Mouse (Mus musculus) G1E (cell line): ENCODE measurements around the gene Ptcd1. TPM values are rescaled to one million over a fixed set of nuclear protein-coding genes. Genes with fewer than 3 reads are reported as not detected.

Experiments used
- ATAC-seq: 2 replicates; pipeline ENCODE4 v1.8.0; 2016; ENCODE audit warnings: mild to moderate bottlenecking; ENCODE audit not compliant: insufficient number of reproducible peaks, poor library complexity, low FRiP score, severe bottlenecking; ENCODE audit errors: extremely low read depth
- DNase-seq: peaks from one replicate; pipeline ENCODE4 v3.0.0; 2012; ENCODE audit warnings: low spot score
- H3K27me3 ChIP-seq: 2 replicates; pipeline ENCODE4 v1.6.1; 2012; ENCODE audit warnings: mild to moderate bottlenecking, low read length, inconsistent platforms; ENCODE audit not compliant: insufficient read depth
- H3K36me3 ChIP-seq: replicated peaks from 2 replicates; pipeline ENCODE3; 2012; ENCODE audit warnings: mild to moderate bottlenecking, inconsistent platforms
- H3K4me1 ChIP-seq: 2 replicates; pipeline ENCODE4 v1.6.1; 2012; ENCODE audit warnings: low read depth, low read length, inconsistent platforms, mixed read lengths; ENCODE audit not compliant: insufficient read depth
- H3K4me3 ChIP-seq: 2 replicates; pipeline ENCODE4 v1.5.1; 2012; ENCODE audit warnings: low read depth, mild to moderate bottlenecking, inconsistent platforms, low read length, moderate library complexity, mixed read lengths
- H3K9me3 ChIP-seq: replicated peaks from 2 replicates; pipeline ENCODE4 v1.6.1; 2012; ENCODE audit warnings: inconsistent platforms
- CTCF ChIP-seq: IDR thresholded peaks from 2 replicates; pipeline ENCODE4 v1.5.1; 2012; ENCODE audit warnings: low read depth, low read length, inconsistent platforms, mixed read lengths
- GATA1 ChIP-seq: IDR thresholded peaks from 2 replicates; pipeline ENCODE4 v1.6.1; 2012; ENCODE audit warnings: borderline replicate concordance, low read length, inconsistent platforms, mixed read lengths
- GATA2 ChIP-seq: IDR thresholded peaks from 2 replicates; pipeline ENCODE4 v1.6.1; 2012; ENCODE audit warnings: low read depth, low read length, inconsistent platforms, borderline replicate concordance
- POLR2AphosphoS5 ChIP-seq: IDR thresholded peaks from 2 replicates; pipeline ENCODE4 v1.6.1; 2012; ENCODE audit warnings: low read depth, low read length, inconsistent platforms; ENCODE audit not compliant: insufficient replicate concordance
- TAL1 ChIP-seq: conservative IDR thresholded peaks from 2 replicates; pipeline ENCODE4 v1.6.1; 2012; ENCODE audit warnings: low read depth, low read length, inconsistent platforms, mixed read lengths
- polyA plus RNA-seq: library from polyadenylated mRNA; stranded (reverse); fragments of >175 nt; gene quantifications from 2 replicates; pipeline ENCODE4 v1.2.3, GENCODE M21; 2012
- total RNA-seq, 2 experiments: library from RNA; stranded (forward) in 1 of 2; stranded (reverse) in 1 of 2; fragments of 200-1000 nt in 1 of 2; fragments of >200 nt in 1 of 2; fragmentation: Nextera tagmentation in 1 of 2; gene quantifications; 2 replicates each; pipeline ENCODE4 v1.2.3; 2014 to 2017

The Ptcd1 gene
- total and polyA plus RNA-seq, 3 experiments, result 8.2 to 17.1 (median 10.9) TPM

GRCm38 (mm10) chr5:145207954-145208353, 41.0 kb upstream of the Ptcd1 start:
- Histone ChIP-seq H3K27me3 (no peaks in the 10 kb centered on the region), H3K36me3 (peaks cover 54% of the 10 kb centered on the region), H3K9me3 (no peaks in the 10 kb centered on the region), H3K4me1 (peaks cover 20% of the 10 kb centered on the region), H3K4me3 (no peak overlapping the region)
- ATAC-seq, result no peak
- no peak for DNase-seq
- no peak for TF ChIP-seq GATA1
- no peak for TF ChIP-seq CTCF
- TF ChIP-seq GATA2, result no peak
- TF ChIP-seq TAL1, result no peak
- TF ChIP-seq POLR2AphosphoS5, result no peak

DNA sequence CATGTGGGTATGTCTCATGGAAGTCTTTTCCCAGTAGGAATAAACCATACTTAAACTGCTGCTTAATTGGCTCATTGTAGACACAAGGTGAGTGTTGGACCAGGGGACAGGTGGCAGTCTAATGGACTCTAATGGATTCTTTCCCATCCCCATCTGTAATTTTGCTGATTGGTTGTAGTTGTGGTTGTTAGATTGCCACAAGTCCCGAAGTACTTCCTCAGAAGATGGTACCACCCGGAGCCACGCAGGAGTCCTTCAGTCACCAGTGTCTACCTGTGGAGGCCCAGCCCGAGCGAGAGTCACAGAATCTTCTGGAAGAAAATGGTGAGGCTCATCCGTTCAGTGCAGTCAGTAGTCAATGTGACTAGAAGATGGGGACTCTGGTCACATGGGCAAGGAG, 40.5 kb upstream of the Ptcd1 start:
- Histone ChIP-seq H3K36me3 (peaks cover 49% of the 10 kb centered on the region), H3K9me3 (no peaks in the 10 kb centered on the region), H3K27me3 (no peaks in the 10 kb centered on the region), H3K4me3 (no peak overlapping the region), H3K4me1 (peaks cover 26% of the 10 kb centered on the region)
- DNase-seq, result no peak
- no peak for TF ChIP-seq TAL1
- no peak for TF ChIP-seq GATA2
- TF ChIP-seq POLR2AphosphoS5, result no peak
- TF ChIP-seq CTCF, result no peak
- no peak for TF ChIP-seq GATA1
- ATAC-seq, result no peak

GRCm38 (mm10) chr5:145205041-145205440, 38.1 kb upstream of the Ptcd1 start:
- TF ChIP-seq POLR2AphosphoS5 (no peak), GATA1 (no peak), CTCF (no peak), GATA2 (no peak), TAL1 (no peak)
- ATAC-seq (no peak), DNase-seq (no peak)
- H3K9me3 ChIP-seq, result no peaks in the 10 kb centered on the region
- H3K36me3 ChIP-seq, result peaks cover 33% of the 10 kb centered on the region
- peak overlapping the region; percentile 71 for H3K4me3 ChIP-seq
- peaks cover 38% of the 10 kb centered on the region for H3K4me1 ChIP-seq
- no peaks in the 10 kb centered on the region for H3K27me3 ChIP-seq

DNA sequence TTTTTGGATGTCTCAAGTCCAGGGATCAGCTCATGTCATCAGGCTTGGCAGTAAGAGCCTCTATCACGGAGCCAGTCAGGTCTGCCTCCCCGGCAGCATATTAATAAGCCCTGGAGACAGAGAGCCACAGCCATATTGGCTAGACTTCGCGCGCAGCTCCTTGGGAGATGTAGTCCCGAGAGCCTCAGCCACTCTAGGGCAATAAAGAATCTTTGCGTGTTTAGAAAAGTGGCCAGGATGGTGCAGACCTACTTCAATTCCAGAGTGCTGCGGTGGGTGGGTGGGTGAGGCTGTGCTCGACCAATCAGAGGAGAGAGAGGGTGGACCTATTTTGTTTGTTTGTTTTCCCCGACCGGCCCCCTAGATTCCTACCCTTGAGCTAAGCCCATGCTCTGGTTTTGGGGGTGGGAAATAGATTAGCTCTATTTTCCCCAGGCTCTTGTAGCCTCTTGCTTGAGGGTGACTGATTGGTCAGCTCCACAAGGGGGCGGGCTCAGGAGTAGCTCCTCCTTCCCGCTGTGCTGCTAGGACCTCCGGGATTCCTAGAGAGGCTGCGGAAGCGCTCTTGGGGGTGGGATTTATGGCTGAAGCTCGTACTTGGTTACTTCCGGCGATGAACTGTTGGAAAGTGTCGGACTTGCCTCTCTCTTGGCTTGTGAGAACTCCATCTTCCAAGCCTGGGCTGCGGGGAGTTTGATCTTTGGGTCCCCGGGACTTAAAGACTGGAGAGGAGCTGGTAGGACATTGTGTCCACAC, 37.2 kb upstream of the Ptcd1 start, which contains the start of gene Zkscan5:
Gene Zkscan5, plus strand, starts transcription at position 627 of the 756 bp plus-strand sequence.
- Histone ChIP-seq H3K4me3 (peak within 1 kb of the TSS; percentile 71), H3K27me3 (no peaks in the 10 kb centered on the region), H3K9me3 (no peaks in the 10 kb centered on the region), H3K36me3 (peaks cover 38% of the 10 kb centered on the region), H3K4me1 (peaks cover 44% of the 10 kb centered on the region)
- DNase-seq, result peak; percentile 77
- peak; percentile 85 for ATAC-seq
- TF ChIP-seq CTCF (no peak), GATA2 (no peak), TAL1 (no peak), GATA1 (no peak), POLR2AphosphoS5 (no peak)

DNA sequence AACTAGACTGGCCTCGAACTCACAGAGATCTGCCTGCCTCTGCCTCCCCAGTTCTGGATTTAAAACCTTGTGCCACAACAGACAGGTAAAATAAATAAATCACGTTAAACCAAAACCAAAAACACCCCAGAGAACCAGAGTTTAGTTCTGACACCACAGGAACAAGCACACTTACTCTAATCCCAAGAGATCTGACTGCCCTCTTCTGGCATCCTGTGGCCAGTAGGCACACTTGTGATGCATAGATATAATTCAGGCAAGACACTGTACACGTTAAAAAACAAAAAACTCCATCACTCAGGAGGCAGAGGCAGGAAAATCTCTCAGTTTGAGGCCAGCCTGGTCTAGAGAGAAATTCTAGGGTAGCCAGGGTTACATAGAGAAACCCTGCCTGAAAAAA, 35.5 kb upstream of the Ptcd1 start:
- no peak for TF ChIP-seq GATA2
- TF ChIP-seq POLR2AphosphoS5, result no peak
- TF ChIP-seq CTCF, result no peak
- no peak for TF ChIP-seq GATA1
- TF ChIP-seq TAL1, result no peak
- Histone ChIP-seq H3K4me1 (peaks cover 44% of the 10 kb centered on the region), H3K27me3 (no peaks in the 10 kb centered on the region)

DNA sequence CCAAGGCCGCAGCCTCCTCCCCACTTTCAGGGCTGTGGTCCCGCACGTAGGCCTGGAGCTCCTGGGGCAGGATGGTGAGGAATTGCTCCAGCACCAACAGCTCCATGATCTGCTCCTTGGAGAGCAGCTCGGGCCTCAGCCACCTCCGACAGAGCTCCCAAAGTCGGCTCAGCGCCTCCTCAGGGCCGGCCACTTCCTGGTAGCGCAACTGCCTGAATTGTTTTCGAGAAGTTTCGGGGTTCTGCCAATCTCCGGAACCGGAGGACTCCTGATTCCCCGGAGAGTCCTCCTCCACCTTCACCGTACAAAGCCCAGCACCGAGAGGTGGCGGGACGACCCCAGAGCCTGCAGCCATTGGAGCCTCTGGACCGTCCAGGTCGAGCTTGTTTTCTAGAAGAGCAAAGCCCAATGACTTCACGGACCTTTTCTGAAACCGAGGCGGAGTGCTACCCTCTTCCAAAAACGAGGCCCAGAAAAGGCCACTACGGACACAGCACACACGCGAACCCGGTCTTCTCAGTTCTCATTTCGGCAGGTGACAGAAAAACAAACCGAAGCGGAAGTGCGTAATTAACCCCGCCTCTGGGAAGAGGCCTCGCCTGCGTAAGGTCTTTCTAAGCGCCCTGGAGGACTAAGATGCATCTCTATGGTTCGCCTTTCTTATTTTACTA, 34.5 kb upstream of the Ptcd1 start, which contains the start of gene Zkscan14:
Gene Zkscan14, minus strand, starts transcription at position 548 of the 671 bp plus-strand sequence.
- H3K27me3 ChIP-seq, result no peaks in the 10 kb centered on the region
- peak; percentile 43 for ATAC-seq
- no peaks in the 10 kb centered on the region for H3K9me3 ChIP-seq
- peaks cover 37% of the 10 kb centered on the region for H3K36me3 ChIP-seq
- DNase-seq, result peak; percentile 61
- no peak for TF ChIP-seq GATA1
- no peak for TF ChIP-seq CTCF
- no peak for TF ChIP-seq POLR2AphosphoS5
- TF ChIP-seq TAL1, result no peak
- TF ChIP-seq GATA2, result no peak
- H3K4me3 ChIP-seq, result peak within 1 kb of the TSS; percentile 87
- H3K4me1 ChIP-seq, result peaks cover 44% of the 10 kb centered on the region

More for the DNA sequence above, 35.5 kb upstream of the Ptcd1 start:
- Histone ChIP-seq H3K36me3 (peaks cover 41% of the 10 kb centered on the region), H3K4me3 (no peak overlapping the region), H3K9me3 (no peaks in the 10 kb centered on the region)
- DNase-seq (no peak), ATAC-seq (no peak)
